Mouse (Mus musculus) forebrain, embryonic 11.5 days (tissue): ENCODE data around the gene Esyt3. TPM values are rescaled to one million over a fixed set of nuclear protein-coding genes. Genes with fewer than 3 reads are reported as not detected.
A peak's percentile ranks its signal among the peaks of the same experiment; 100 is the strongest.

Experiments used
- ATAC-seq: fragments of 200-750 bp; cut with Nextera tagmentation; replicated peaks from 2 replicates; pipeline ENCODE4 v1.8.0; 2017; ENCODE audit warnings: moderate TSS enrichment; ENCODE audit not compliant: low FRiP score
- DNase-seq: peaks from one replicate; pipeline ENCODE4 v3.0.0-alpha.2; 2017; ENCODE audit warnings: low spot score
- H3K27ac ChIP-seq: fragments of 300-500 bp; sonication (generic); 2 replicates; pipeline ENCODE4 v1.5.1; 2014; ENCODE audit warnings: low read depth, low read length
- H3K27me3 ChIP-seq: fragments of 300-500 bp; sonication (generic); 2 replicates; pipeline ENCODE4 v1.6.1; 2014; ENCODE audit warnings: mild to moderate bottlenecking, low read length, mixed read lengths; ENCODE audit not compliant: control insufficient read depth, insufficient read depth
- H3K36me3 ChIP-seq: fragments of 300-500 bp; sonication (generic); 2 replicates; pipeline ENCODE4 v1.6.1; 2014; ENCODE audit warnings: mild to moderate bottlenecking, low read length, moderate library complexity, mixed read lengths; ENCODE audit not compliant: control insufficient read depth, insufficient read depth
- H3K4me1 ChIP-seq: fragments of 300-500 bp; sonication (generic); replicated peaks from 2 replicates; pipeline ENCODE4 v1.6.1; 2014; ENCODE audit warnings: low read length, mixed read lengths; ENCODE audit not compliant: control insufficient read depth, insufficient read depth
- H3K4me2 ChIP-seq: fragments of 300-500 bp; sonication (generic); 2 replicates; pipeline ENCODE4 v1.6.1; 2014; ENCODE audit warnings: low read depth, mild to moderate bottlenecking, low read length, moderate library complexity, mixed read lengths; ENCODE audit not compliant: severe bottlenecking
- H3K4me3 ChIP-seq: fragments of 300-500 bp; sonication (generic); 2 replicates; pipeline ENCODE4 v1.5.1; 2014; ENCODE audit warnings: low read depth, low read length
- H3K9ac ChIP-seq: fragments of 300-500 bp; sonication (generic); 2 replicates; pipeline ENCODE4 v1.6.1; 2014; ENCODE audit warnings: low read length
- H3K9me3 ChIP-seq: fragments of 300-500 bp; sonication (generic); 2 replicates; pipeline ENCODE4 v1.6.1; 2016; ENCODE audit warnings: low read length, mixed read lengths; ENCODE audit not compliant: control insufficient read depth
- WGBS: fragments of 180-500 bp; shearing (Covaris S2); extraction: QIAGEN DNeasy Blood & Tissue Kit; methylation state at CpG from one replicate; pipeline ENCODE4 v1.1.7; 2014; 5-methylcytosine and 5-hydroxymethylcytosine counted together
- polyA plus RNA-seq: library from polyadenylated mRNA; unstranded; fragments of >200 nt; fragmentation: Nextera tagmentation; extraction: Ambion mirVana; gene quantifications from 2 replicates; pipeline ENCODE4 v1.2.1, GENCODE M21; 2014

Gene Esyt3
- 0.35 TPM in 2 replicates for polyA plus RNA-seq

DNA sequence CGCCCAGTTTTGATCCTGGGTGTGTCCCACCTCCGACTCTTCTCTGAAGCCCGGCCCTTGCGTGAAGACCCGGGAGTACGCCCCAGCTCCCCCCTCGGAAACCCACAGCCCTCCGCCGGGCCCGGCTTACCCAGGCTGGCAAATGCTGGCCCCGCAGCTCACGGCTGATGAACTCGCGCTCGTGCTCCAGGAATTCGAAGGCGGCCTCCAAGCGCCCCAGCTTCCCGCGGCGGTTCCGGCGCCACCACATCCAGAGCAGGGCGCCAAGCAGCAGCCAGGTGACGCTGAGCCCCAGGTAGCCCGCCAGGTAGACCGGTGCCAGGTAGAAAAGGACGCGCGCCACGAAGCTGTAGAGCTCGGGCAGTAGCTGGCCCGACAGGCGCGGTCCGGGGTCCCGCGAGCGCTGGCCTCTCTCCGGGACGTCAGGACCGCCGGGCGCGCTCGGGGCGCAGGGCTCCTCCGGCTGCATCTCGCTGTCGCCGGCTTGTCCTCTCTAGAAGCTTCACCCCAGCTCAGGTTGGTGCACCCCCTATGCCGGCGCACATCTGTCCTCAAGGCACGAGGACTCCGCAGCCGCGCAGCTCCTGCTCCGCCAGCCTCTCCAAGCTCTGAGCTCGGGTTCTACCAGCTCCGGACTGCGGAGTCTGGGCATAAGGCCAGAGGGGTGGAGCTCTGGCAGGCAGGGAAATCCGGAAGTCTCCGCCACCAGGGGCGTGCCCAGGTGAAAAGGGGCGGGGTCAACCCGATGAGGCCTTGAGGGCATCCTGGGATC is at the start of gene Esyt3:
Gene Esyt3, minus strand, starts transcription at position 637 of the 772 bp plus-strand sequence.
- H3K27me3 ChIP-seq: peaks cover 28% of the 10 kb centered on the region
- under 1% methylated on average over 65 of the region's 66 CpGs for WGBS
- H3K9ac ChIP-seq: peak within 1 kb of the TSS; percentile 17
- no peaks in the 10 kb centered on the region for H3K9me3 ChIP-seq
- H3K27ac ChIP-seq: no peak within 1 kb of the TSS
- ATAC-seq: peak; percentile 60; the same call in 1 of the 2 replicates
- 0 out of 2 replicates have a peak, but pooled peaks cover 4% of the 10 kb centered on the region for H3K4me1 ChIP-seq
- H3K36me3 ChIP-seq: no peaks in the 10 kb centered on the region
- H3K4me3 ChIP-seq: peak within 1 kb of the TSS; percentile 39
- H3K4me2 ChIP-seq: peak within 1 kb of the TSS; percentile 92
- DNase-seq: peak; percentile 72

DNA sequence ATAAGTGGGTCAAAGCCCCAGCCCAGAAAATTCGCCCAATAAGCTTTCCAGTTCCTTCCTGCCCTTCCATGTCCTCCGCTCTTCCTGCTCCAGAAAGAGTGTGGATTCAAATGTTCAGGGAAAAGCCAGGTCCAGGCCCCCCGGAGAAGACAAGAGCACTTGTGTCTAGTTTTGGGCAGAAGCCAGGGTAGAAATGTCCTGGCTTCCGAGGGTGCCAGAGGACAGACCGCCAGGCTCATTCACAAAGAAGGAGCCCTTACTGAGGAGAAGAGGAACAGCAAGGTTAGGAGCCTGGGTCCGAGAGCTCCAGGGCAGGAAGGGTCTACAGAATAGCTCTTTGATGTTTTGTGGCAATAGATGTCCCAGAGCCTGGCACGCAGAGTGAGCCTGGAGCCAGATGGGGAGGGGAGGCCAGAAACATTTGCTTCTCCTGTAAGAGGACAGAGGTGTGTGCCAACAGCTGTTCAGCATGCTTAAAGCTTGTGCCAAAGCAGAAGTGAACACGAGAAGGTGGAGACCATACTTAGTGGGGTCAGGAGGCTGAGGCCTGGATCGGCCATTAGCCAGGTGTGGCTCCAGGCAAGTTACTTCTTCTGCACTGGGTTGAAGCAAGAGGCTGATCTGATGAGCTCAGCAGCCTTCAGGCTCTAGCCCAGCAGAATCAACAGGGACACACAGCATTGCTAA is 43.1 kb upstream of the Esyt3 start:
- no peaks in the 10 kb centered on the region for H3K27me3 ChIP-seq
- ATAC-seq (no peak), DNase-seq (no peak)
- H3K4me2 ChIP-seq: no peak overlapping the region
- 83% methylated on average over 9 of the region's 9 CpGs for WGBS
- H3K9ac ChIP-seq: no peak overlapping the region
- no peaks in the 10 kb centered on the region for H3K9me3 ChIP-seq
- no peak overlapping the region for H3K27ac ChIP-seq
- H3K4me1 ChIP-seq: no peaks in the 10 kb centered on the region
- H3K36me3 ChIP-seq: no peaks in the 10 kb centered on the region
- H3K4me3 ChIP-seq: no peak overlapping the region

DNA sequence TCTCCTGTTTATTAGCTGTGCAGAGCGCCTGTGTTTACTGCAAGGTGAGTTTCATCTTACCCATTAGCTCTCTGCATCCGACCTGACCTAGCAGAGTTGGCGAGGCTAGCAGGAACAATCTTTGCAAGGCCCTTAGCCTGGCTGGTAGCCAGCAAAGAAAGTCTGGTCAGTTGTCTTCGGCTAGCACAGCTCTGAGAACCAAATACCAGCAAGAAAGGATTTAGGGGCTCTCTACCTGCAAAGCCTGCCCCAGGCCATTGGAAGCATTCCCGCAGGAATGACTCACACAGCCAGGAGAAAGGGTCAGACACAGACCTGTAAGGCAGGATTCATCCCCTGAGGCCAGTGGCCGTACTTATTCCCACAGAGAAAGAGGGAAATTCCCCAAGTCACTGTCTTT is 42.4 kb upstream of the Esyt3 start:
- Histone ChIP-seq H3K36me3 (no peaks in the 10 kb centered on the region), H3K9me3 (no peaks in the 10 kb centered on the region), H3K27me3 (no peaks in the 10 kb centered on the region), H3K4me3 (no peak overlapping the region), H3K4me1 (no peaks in the 10 kb centered on the region), H3K9ac (no peak overlapping the region), H3K27ac (no peak overlapping the region), H3K4me2 (no peak overlapping the region)
- WGBS: 84% methylated on average over 6 of the region's 6 CpGs
- ATAC-seq (no peak), DNase-seq (no peak)

DNA sequence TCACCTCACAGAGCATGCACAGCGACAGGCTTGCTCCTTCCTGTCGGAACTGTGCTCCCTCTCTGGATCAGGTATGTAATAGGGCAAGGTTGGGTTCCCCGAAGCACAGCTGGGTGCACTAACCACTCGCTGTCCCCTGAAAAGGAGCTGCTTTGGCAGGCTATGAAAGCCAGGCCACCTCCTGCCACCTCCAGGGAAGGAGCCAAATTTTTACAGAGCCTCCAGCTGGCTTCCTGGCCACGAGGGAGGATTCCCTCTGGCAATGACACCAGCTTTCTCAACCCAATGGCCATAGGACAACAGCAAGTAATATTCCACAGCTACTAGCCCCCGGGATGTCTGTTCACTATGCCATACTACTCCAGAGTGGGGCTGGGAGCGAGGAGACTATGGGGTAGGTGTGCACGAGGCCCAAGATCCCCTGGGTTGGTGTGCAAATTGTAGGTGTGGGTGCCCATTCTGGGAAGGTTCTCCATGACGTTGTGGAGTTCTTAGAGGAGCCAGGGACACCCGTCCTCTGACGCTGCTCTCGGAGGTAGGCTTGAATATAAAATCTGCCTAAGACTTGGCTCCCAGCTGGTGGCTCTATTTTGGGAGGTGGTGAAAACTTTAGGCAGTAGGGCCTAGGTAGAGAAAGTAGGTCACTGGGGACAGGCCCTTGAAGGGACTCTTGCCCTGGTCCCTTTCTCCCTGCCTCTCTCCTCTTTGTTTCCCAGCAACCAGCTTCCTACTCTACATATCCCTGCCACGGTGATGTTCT is 38.9 kb upstream of the Esyt3 start:
- H3K9ac ChIP-seq: no peak overlapping the region
- ATAC-seq: no peak
- no peaks in the 10 kb centered on the region for H3K36me3 ChIP-seq
- no peak overlapping the region for H3K27ac ChIP-seq
- H3K9me3 ChIP-seq: no peaks in the 10 kb centered on the region
- H3K4me1 ChIP-seq: no peaks in the 10 kb centered on the region
- DNase-seq: no peak
- no peaks in the 10 kb centered on the region for H3K27me3 ChIP-seq
- WGBS: 87% methylated on average over 13 of the region's 13 CpGs
- H3K4me3 ChIP-seq: no peak overlapping the region
- no peak overlapping the region for H3K4me2 ChIP-seq

DNA sequence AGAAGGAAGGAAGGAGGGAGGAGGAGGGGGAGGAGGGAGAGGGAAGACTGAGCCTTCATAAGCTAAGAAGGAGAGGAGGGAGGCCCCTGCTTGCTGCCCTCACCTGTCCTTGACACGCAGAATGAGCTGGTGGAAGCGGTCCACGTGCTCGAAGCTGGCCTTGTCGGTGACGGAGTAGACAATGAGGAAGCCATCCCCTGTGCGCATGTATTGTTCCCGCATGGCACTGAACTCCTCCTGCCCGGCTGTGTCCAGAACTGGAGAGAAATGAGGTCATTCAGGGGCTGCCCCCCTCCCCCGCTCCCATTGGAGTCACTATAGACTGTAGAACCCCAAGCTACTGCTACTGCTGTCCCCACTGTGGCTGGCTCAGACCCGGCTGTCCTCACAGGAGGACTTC is 36.0 kb upstream of the Esyt3 start:
- 86% methylated on average over 11 of the region's 11 CpGs for WGBS
- Histone ChIP-seq H3K9ac (no peak overlapping the region), H3K4me2 (no peak overlapping the region), H3K36me3 (no peaks in the 10 kb centered on the region), H3K27me3 (no peaks in the 10 kb centered on the region), H3K4me1 (no peaks in the 10 kb centered on the region), H3K4me3 (no peak overlapping the region), H3K27ac (no peak overlapping the region), H3K9me3 (no peaks in the 10 kb centered on the region)
- DNase-seq: no peak
- no peak for ATAC-seq

DNA sequence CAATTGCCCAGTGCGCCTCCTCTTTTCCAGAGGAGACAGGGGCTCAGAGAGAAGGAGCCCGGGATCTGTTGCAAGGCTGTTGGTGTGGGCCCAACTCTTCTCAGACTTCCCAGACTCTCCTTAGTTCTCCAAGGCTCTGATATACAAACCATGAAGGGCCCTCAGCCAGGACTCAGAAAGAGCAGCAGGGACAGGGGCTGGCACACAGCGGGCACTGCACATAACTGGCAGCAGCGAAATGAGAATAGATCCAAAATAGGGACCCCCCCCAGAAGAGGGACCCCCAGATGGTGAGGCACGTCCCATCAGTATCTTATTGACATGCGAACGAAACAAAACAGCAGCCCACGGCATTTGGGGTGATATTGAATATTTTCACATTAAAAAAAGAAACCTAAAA is 34.8 kb upstream of the Esyt3 start:
- Histone ChIP-seq H3K27me3 (no peaks in the 10 kb centered on the region), H3K4me3 (no peak overlapping the region), H3K9ac (no peak overlapping the region), H3K4me1 (no peaks in the 10 kb centered on the region), H3K4me2 (no peak overlapping the region), H3K36me3 (no peaks in the 10 kb centered on the region), H3K9me3 (no peaks in the 10 kb centered on the region), H3K27ac (no peak overlapping the region)
- ATAC-seq (no peak), DNase-seq (no peak)
- 95% methylated on average over 8 of the region's 8 CpGs for WGBS

DNA sequence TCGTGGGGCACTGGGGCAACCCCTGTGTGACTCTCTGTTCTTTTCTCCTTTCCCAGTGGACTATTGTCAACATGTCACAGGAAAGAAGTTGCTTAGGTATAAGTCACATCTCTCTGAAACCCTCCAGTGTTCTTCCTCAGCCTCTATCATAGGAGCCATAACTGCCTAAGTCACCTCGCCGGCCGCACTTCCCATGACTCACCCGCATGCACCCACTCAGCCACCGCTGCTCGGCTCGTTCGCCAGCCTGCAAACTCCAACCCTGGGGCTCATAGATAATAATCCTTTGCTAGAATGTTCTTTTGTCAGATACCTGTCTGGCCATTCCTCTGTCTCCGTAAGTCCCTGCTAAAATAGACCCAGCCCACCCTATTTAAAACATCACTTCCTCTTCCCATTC is 33.2 kb upstream of the Esyt3 start:
- WGBS: 95% methylated on average over 10 of the region's 10 CpGs
- H3K27me3 ChIP-seq: no peaks in the 10 kb centered on the region
- no peaks in the 10 kb centered on the region for H3K9me3 ChIP-seq
- no peak overlapping the region for H3K4me2 ChIP-seq
- H3K4me1 ChIP-seq: no peaks in the 10 kb centered on the region
- DNase-seq (no peak), ATAC-seq (no peak)
- H3K4me3 ChIP-seq: no peak overlapping the region
- no peak overlapping the region for H3K9ac ChIP-seq
- H3K27ac ChIP-seq: no peak overlapping the region
- H3K36me3 ChIP-seq: no peaks in the 10 kb centered on the region

DNA sequence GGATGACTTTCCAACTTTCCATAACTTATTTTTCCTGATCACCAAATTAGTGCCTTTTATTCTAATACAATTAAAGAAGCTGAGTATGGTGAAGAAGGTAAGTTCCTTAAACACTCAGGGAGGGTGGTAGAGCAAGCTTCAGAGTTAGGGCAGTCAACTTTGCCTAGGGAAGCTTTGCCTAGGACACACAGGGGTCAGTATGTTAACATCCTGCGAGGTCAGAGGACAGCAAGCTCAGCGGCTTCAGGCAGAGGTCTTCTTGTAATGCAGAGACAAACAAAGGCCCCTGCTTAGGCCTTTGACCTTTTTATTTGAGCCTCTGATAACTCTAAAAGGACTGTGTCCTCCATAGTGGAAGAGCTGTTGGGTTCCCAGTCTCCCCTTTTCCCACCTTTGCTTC is 32.4 kb upstream of the Esyt3 start:
- no peaks in the 10 kb centered on the region for H3K9me3 ChIP-seq
- ATAC-seq (no peak), DNase-seq (no peak)
- no peak overlapping the region for H3K4me2 ChIP-seq
- H3K27me3 ChIP-seq: no peaks in the 10 kb centered on the region
- no peaks in the 10 kb centered on the region for H3K4me1 ChIP-seq
- H3K9ac ChIP-seq: no peak overlapping the region
- H3K27ac ChIP-seq: no peak overlapping the region
- no peak overlapping the region for H3K4me3 ChIP-seq
- 54% methylated on average over 2 of the region's 2 CpGs for WGBS
- no peaks in the 10 kb centered on the region for H3K36me3 ChIP-seq
